Mouse (Mus musculus): Measurements from ENCODE around the gene Ddah1. TPM values are rescaled to one million over a fixed set of nuclear protein-coding genes. Genes with fewer than 3 reads are reported as not detected.
A peak's percentile ranks its signal among the peaks of the same experiment; 100 is the strongest.

Gene Ddah1
- polyA plus RNA-seq, 1 experiment from 2014 or later: 24.7 TPM

- Histone ChIP-seq H3K36me3 (no peaks in the 10 kb centered on the region), H3K4me3 (no peak overlapping the region), H3K9me3 (no peaks in the 10 kb centered on the region), H3K4me1 (replicated peaks) (peaks cover 41% of the 10 kb centered on the region), H3K27me3 (ENCODE audit: insufficient read depth, poor library complexity, severe bottlenecking) (no peaks in the 10 kb centered on the region), H3K27ac (peak overlapping the region; percentile 79)
- DNase-seq (ENCODE audit: low spot score): peak; percentile 29
- WGBS: 59% methylated on average over 18 of the region's 18 CpGs
Measured at GRCm38 (mm10) chr3:145827191-145828045, 68.9 kb downstream of the Ddah1 start.

- 81% methylated on average over 5 of the region's 5 CpGs for WGBS
- no peak overlapping the region for H3K4me3 ChIP-seq
- peaks cover 48% of the 10 kb centered on the region for H3K4me1 ChIP-seq (replicated peaks)
- no peaks in the 10 kb centered on the region for H3K27me3 ChIP-seq (ENCODE audit: insufficient read depth, poor library complexity, severe bottlenecking)
- DNase-seq (ENCODE audit: low spot score): no peak
- H3K27ac ChIP-seq: no peak overlapping the region
- H3K9me3 ChIP-seq: no peaks in the 10 kb centered on the region
- H3K36me3 ChIP-seq: no peaks in the 10 kb centered on the region
Measured at GRCm38 (mm10) chr3:145828906-145829305, 70.4 kb downstream of the Ddah1 start.

- H3K36me3 ChIP-seq: no peaks in the 10 kb centered on the region
- 77% methylated on average over 8 of the region's 8 CpGs for WGBS
- H3K27me3 ChIP-seq (ENCODE audit: insufficient read depth, poor library complexity, severe bottlenecking): no peaks in the 10 kb centered on the region
- H3K4me1 ChIP-seq (replicated peaks): peaks cover 7% of the 10 kb centered on the region; the same call in 1 of the 2 replicates
- H3K9me3 ChIP-seq: no peaks in the 10 kb centered on the region
- DNase-seq (ENCODE audit: low spot score): no peak
- no peak overlapping the region for H3K4me3 ChIP-seq
- H3K27ac ChIP-seq: no peak overlapping the region
Measured at GRCm38 (mm10) chr3:145833948-145834538, 75.6 kb downstream of the Ddah1 start.

GRCm38 (mm10) chr3:145838281-145838680 lies 79.8 kb downstream of the Ddah1 start:
- no peaks in the 10 kb centered on the region for H3K9me3 ChIP-seq
- DNase-seq (ENCODE audit: low spot score): no peak
- H3K27me3 ChIP-seq (ENCODE audit: insufficient read depth, poor library complexity, severe bottlenecking): no peaks in the 10 kb centered on the region
- no peak overlapping the region for H3K4me3 ChIP-seq
- no peak overlapping the region for H3K27ac ChIP-seq
- peaks cover 6% of the 10 kb centered on the region; the same call in 1 of the 2 replicates for H3K4me1 ChIP-seq (replicated peaks)
- H3K36me3 ChIP-seq: no peaks in the 10 kb centered on the region

GRCm38 (mm10) chr3:145841961-145842710 lies 83.7 kb downstream of the Ddah1 start:
- H3K4me3 ChIP-seq: no peak overlapping the region
- H3K36me3 ChIP-seq: no peaks in the 10 kb centered on the region
- peaks cover 3% of the 10 kb centered on the region for H3K4me1 ChIP-seq (replicated peaks)
- 95% methylated on average over 12 of the region's 12 CpGs for WGBS
- H3K27me3 ChIP-seq (ENCODE audit: insufficient read depth, poor library complexity, severe bottlenecking): no peaks in the 10 kb centered on the region
- H3K9me3 ChIP-seq: no peaks in the 10 kb centered on the region
- no peak overlapping the region for H3K27ac ChIP-seq
- no peak for DNase-seq (ENCODE audit: low spot score)

- no peak for DNase-seq (ENCODE audit: low spot score)
- H3K27ac ChIP-seq: no peak overlapping the region
- H3K27me3 ChIP-seq (ENCODE audit: insufficient read depth, poor library complexity, severe bottlenecking): no peaks in the 10 kb centered on the region
- H3K4me3 ChIP-seq: no peak overlapping the region
- H3K4me1 ChIP-seq (replicated peaks): peaks cover 3% of the 10 kb centered on the region
- H3K36me3 ChIP-seq: no peaks in the 10 kb centered on the region
- 92% methylated on average over 3 of the region's 3 CpGs for WGBS
- no peaks in the 10 kb centered on the region for H3K9me3 ChIP-seq
Measured at GRCm38 (mm10) chr3:145843836-145844235, 85.4 kb downstream of the Ddah1 start.

GRCm38 (mm10) chr3:145844891-145845290 lies 86.4 kb downstream of the Ddah1 start:
- 88% methylated on average over 3 of the region's 3 CpGs for WGBS
- Histone ChIP-seq H3K27ac (no peak overlapping the region), H3K27me3 (ENCODE audit: insufficient read depth, poor library complexity, severe bottlenecking) (no peaks in the 10 kb centered on the region), H3K4me3 (no peak overlapping the region), H3K36me3 (no peaks in the 10 kb centered on the region), H3K9me3 (no peaks in the 10 kb centered on the region), H3K4me1 (replicated peaks) (peaks cover 3% of the 10 kb centered on the region)
- DNase-seq (ENCODE audit: low spot score): no peak

GRCm38 (mm10) chr3:145846255-145846654 lies 87.8 kb downstream of the Ddah1 start:
- no peak overlapping the region for H3K4me3 ChIP-seq
- no peaks in the 10 kb centered on the region for H3K9me3 ChIP-seq
- peaks cover 3% of the 10 kb centered on the region for H3K4me1 ChIP-seq (replicated peaks)
- no peak for DNase-seq (ENCODE audit: low spot score)
- 98% methylated on average over 2 of the region's 2 CpGs for WGBS
- H3K27ac ChIP-seq: no peak overlapping the region
- no peaks in the 10 kb centered on the region for H3K27me3 ChIP-seq (ENCODE audit: insufficient read depth, poor library complexity, severe bottlenecking)
- H3K36me3 ChIP-seq: no peaks in the 10 kb centered on the region

GRCm38 (mm10) chr3:145852041-145852440 lies 93.6 kb downstream of the Ddah1 start:
- Histone ChIP-seq H3K27ac (no peak overlapping the region), H3K4me3 (no peak overlapping the region), H3K4me1 (replicated peaks) (peaks cover 5% of the 10 kb centered on the region), H3K27me3 (ENCODE audit: insufficient read depth, poor library complexity, severe bottlenecking) (no peaks in the 10 kb centered on the region), H3K36me3 (peaks cover 9% of the 10 kb centered on the region; the same call in 1 of the 2 replicates), H3K9me3 (peaks cover under 1% of the 10 kb centered on the region; the same call in 1 of the 2 replicates)
- 88% methylated on average over 5 of the region's 5 CpGs for WGBS
- no peak for DNase-seq (ENCODE audit: low spot score)

- 93% methylated on average over 4 of the region's 4 CpGs for WGBS
- H3K36me3 ChIP-seq: peaks cover 9% of the 10 kb centered on the region; the same call in 1 of the 2 replicates
- no peak for DNase-seq (ENCODE audit: low spot score)
- H3K27ac ChIP-seq: no peak overlapping the region
- H3K9me3 ChIP-seq: peaks cover 4% of the 10 kb centered on the region; the same call in 1 of the 2 replicates
- no peak overlapping the region for H3K4me3 ChIP-seq
- 0 out of 2 replicates have a peak, but pooled peaks cover 4% of the 10 kb centered on the region for H3K4me1 ChIP-seq (replicated peaks)
- H3K27me3 ChIP-seq (ENCODE audit: insufficient read depth, poor library complexity, severe bottlenecking): no peaks in the 10 kb centered on the region
Measured at GRCm38 (mm10) chr3:145852800-145853199, 94.3 kb downstream of the Ddah1 start.

- Histone ChIP-seq H3K36me3 (peaks cover 9% of the 10 kb centered on the region; the same call in 1 of the 2 replicates), H3K9me3 (peaks cover 4% of the 10 kb centered on the region; the same call in 1 of the 2 replicates), H3K27ac (no peak overlapping the region), H3K27me3 (ENCODE audit: insufficient read depth, poor library complexity, severe bottlenecking) (no peaks in the 10 kb centered on the region), H3K4me3 (no peak overlapping the region), H3K4me1 (replicated peaks) (0 out of 2 replicates have a peak, but pooled peaks cover 4% of the 10 kb centered on the region)
- 95% methylated on average over 4 of the region's 4 CpGs for WGBS
- no peak for DNase-seq (ENCODE audit: low spot score)
Measured at GRCm38 (mm10) chr3:145853713-145854112, 95.2 kb downstream of the Ddah1 start.

- no peak for DNase-seq (ENCODE audit: low spot score)
- H3K9me3 ChIP-seq: peaks cover 4% of the 10 kb centered on the region; the same call in 1 of the 2 replicates
- H3K4me1 ChIP-seq (replicated peaks): 0 out of 2 replicates have a peak, but pooled peaks cover 4% of the 10 kb centered on the region
- peaks cover 9% of the 10 kb centered on the region; the same call in 1 of the 2 replicates for H3K36me3 ChIP-seq
- no peaks in the 10 kb centered on the region for H3K27me3 ChIP-seq (ENCODE audit: insufficient read depth, poor library complexity, severe bottlenecking)
- H3K27ac ChIP-seq: no peak overlapping the region
- 77% methylated on average over 5 of the region's 5 CpGs for WGBS
- no peak overlapping the region for H3K4me3 ChIP-seq
Measured at GRCm38 (mm10) chr3:145854427-145854826, 96.0 kb downstream of the Ddah1 start.
